Mouse (Mus musculus) neural tube, embryonic 11.5 days (tissue): ENCODE results near the gene Gm3317. TPM values are rescaled to one million over a fixed set of nuclear protein-coding genes. Genes with fewer than 3 reads are reported as not detected.
"Not testable (repeated sequence)": the region's sequence is repeated elsewhere in the genome, so short reads cannot be mapped to it uniquely, and the experiment has no call there.

ENCODE experiments used
- ATAC-seq: fragments of 200-750 bp; cut with Nextera tagmentation; 2 replicates; pipeline ENCODE4 v1.8.0; 2017; ENCODE audit warnings: moderate number of reproducible peaks, mild to moderate bottlenecking, moderate TSS enrichment, moderate library complexity; ENCODE audit not compliant: insufficient read depth, low FRiP score, low TSS enrichment
- DNase-seq: peaks from one replicate; pipeline ENCODE4 v3.0.0-alpha.2; 2015; ENCODE audit warnings: low spot score
- H3K27ac ChIP-seq: fragments of 300-500 bp; sonication (generic); 2 replicates; pipeline ENCODE4 v1.5.1; 2014; ENCODE audit warnings: low read depth, mild to moderate bottlenecking, low read length
- H3K27me3 ChIP-seq: fragments of 300-500 bp; sonication (generic); 2 replicates; pipeline ENCODE4 v1.6.1; 2014; ENCODE audit warnings: mild to moderate bottlenecking, low read length, mixed read lengths; ENCODE audit not compliant: control insufficient read depth, insufficient read depth
- H3K36me3 ChIP-seq: fragments of 300-500 bp; sonication (generic); 2 replicates; pipeline ENCODE4 v1.6.1; 2014; ENCODE audit warnings: mild to moderate bottlenecking, low read length, moderate library complexity, mixed read lengths; ENCODE audit not compliant: control insufficient read depth, insufficient read depth
- H3K4me1 ChIP-seq: fragments of 300-500 bp; sonication (generic); 2 replicates; pipeline ENCODE4 v1.6.1; 2014; ENCODE audit warnings: low read length, mixed read lengths; ENCODE audit not compliant: control insufficient read depth, insufficient read depth
- H3K4me2 ChIP-seq: fragments of 300-500 bp; sonication (generic); 2 replicates; pipeline ENCODE4 v1.6.1; 2014; ENCODE audit warnings: low read depth, mild to moderate bottlenecking, moderate library complexity
- H3K4me3 ChIP-seq: fragments of 300-500 bp; sonication (generic); 2 replicates; pipeline ENCODE4 v1.5.1; 2014; ENCODE audit warnings: low read depth, low read length
- H3K9ac ChIP-seq: fragments of 300-500 bp; sonication (generic); 2 replicates; pipeline ENCODE4 v1.6.1; 2014; ENCODE audit warnings: mild to moderate bottlenecking, low read length
- H3K9me3 ChIP-seq: fragments of 300-500 bp; sonication (generic); 2 replicates; pipeline ENCODE4 v1.6.1; 2016; ENCODE audit warnings: low read length; ENCODE audit not compliant: control insufficient read depth
- WGBS: fragments of 180-500 bp; shearing (Covaris S2); extraction: QIAGEN DNeasy Blood & Tissue Kit; methylation state at CpG from one replicate; pipeline ENCODE4 v1.1.7; 2014; 5-methylcytosine and 5-hydroxymethylcytosine counted together
- polyA plus RNA-seq: library from polyadenylated mRNA; unstranded; fragments of >200 nt; fragmentation: Nextera tagmentation; extraction: Ambion mirVana; gene quantifications from 2 replicates; pipeline ENCODE4 v1.2.1, GENCODE M21; 2014

Gm3317 gene
- polyA plus RNA-seq = not detected in 2 replicates

DNA sequence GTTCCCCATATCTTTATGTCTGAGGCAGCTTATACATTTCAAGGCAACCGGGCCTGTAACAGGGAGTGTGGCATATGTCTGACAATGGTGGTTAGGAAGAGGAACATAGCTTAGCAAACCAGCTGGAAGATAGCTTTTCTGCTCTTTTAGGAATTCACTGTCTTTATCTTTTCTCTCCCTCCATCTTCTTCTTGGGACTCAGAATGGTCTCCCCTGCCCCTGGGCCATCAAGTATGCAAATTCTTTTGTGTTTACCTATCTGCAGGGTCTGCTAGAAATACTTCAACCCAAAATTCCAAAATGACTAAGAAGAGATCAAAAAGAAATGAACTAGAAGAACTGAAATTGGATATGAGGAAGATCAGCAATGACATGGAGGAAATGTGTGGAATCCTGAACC, at the start of gene Gm3317:
Gene Gm3317, plus strand, starts transcription at position 301 of the 400 bp plus-strand sequence.
- H3K4me3 ChIP-seq, H3K9ac ChIP-seq, H3K4me1 ChIP-seq, ATAC-seq, H3K27me3 ChIP-seq, H3K9me3 ChIP-seq, H3K27ac ChIP-seq, DNase-seq, H3K36me3 ChIP-seq, H3K4me2 ChIP-seq: not testable (repeated sequence)
- WGBS = no CpG with 5 or more reads among the region's 1 CpGs

DNA sequence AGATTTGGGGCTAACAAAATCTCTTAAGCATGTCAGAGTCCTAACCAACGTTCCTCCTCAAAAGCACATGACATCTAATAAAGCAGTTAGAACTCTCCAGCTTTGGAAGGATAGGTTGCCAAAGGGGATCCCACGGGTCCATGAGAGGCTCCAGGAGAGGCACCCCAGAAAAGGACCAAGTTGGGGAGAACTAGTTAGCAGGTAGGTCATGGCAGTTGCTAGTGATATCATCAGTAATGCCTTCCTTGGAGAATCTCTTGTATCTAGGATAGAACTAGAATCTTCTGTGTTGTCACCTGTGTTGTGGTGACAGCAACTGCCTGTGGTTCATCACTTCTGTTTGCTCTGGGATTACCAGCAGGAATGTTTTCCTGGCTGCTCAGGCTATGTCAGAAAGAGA, 33.1 kb upstream of the Gm3317 start, which contains the start of gene Gm8279:
Gene Gm8279, plus strand, starts transcription at position 301 of the 400 bp plus-strand sequence.
- not testable (repeated sequence) for H3K27ac ChIP-seq, H3K9ac ChIP-seq, H3K4me3 ChIP-seq, DNase-seq, H3K36me3 ChIP-seq, H3K4me2 ChIP-seq, H3K27me3 ChIP-seq, ATAC-seq, H3K4me1 ChIP-seq, H3K9me3 ChIP-seq
- 81% methylated on average over 2 of the region's 2 CpGs for WGBS

DNA sequence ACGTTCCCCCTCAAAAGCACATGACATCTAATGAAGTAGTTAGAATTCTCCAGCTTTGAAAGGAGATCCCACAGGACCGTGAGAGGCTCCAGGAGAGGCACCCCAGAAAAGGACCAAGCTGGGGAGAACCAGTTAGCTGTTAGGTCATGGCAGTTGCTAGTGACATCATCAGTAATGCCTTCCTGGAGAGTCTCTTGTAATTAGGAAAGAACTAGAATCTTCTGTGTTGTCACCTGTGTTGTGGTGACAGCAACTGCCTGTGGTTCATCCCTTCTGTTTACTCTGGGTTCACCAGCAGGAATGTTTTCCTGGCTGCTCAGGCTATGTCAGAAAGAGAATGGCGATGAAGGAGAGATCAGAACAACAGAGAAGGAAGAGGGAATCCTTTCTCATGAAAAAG, 21.2 kb downstream of the Gm3317 start, which contains the start of gene Gm8271:
Gene Gm8271, plus strand, starts transcription at position 301 of the 400 bp plus-strand sequence.
- DNase-seq, H3K4me3 ChIP-seq, H3K9ac ChIP-seq, ATAC-seq, H3K4me2 ChIP-seq, H3K4me1 ChIP-seq, H3K9me3 ChIP-seq, H3K27ac ChIP-seq, H3K36me3 ChIP-seq, H3K27me3 ChIP-seq: not testable (repeated sequence)
- no CpG with 5 or more reads among the region's 3 CpGs for WGBS

Other genes with a start within 250 kb of the Gm3317 start
- not detected in 2 replicates for gene Gm8297, start 180.6 kb upstream of the Gm3317 start, polyA plus RNA-seq
- gene Gm3298, start 148.6 kb upstream of the Gm3317 start, polyA plus RNA-seq = not detected in 2 replicates
- gene 4930555G01Rik, start 113.9 kb upstream of the Gm3317 start, polyA plus RNA-seq = not detected in 2 replicates
- 3.2 TPM in 2 replicates for gene Gm8281, start 93.5 kb upstream of the Gm3317 start, polyA plus RNA-seq
- gene Gm8279, start 33.0 kb upstream of the Gm3317 start, polyA plus RNA-seq = not detected in 2 replicates
- gene Gm8271, start 21.3 kb downstream of the Gm3317 start, polyA plus RNA-seq = not detected in 2 replicates
- gene Gm3526, start 96.0 kb downstream of the Gm3317 start, polyA plus RNA-seq = not detected in 2 replicates
- gene Gm3542, start 170.4 kb downstream of the Gm3317 start, polyA plus RNA-seq = not detected in 2 replicates
- 0.90 TPM in 1 of 2 replicates, not detected in the other for gene Gm3500, start 224.5 kb downstream of the Gm3317 start, polyA plus RNA-seq